Mouse (Mus musculus): ENCODE results near the gene Gm2832.
"Not testable (repeated sequence)": the region's sequence is repeated elsewhere in the genome, so short reads cannot be mapped to it uniquely, and the experiment has no call there.

Gene Gm2832

GRCm38 (mm10) chr14:41278505-41278904 lies at the start of gene Gm2832:
Gm2832 (plus strand) TSS chr14:41278805.
- not testable (repeated sequence) for DNase-seq (ENCODE audit: low read depth)

GRCm38 (mm10) chr14:41263296-41263695 lies 15.3 kb upstream of the Gm2832 start:
- DNase-seq (ENCODE audit: low read depth) = not testable (repeated sequence)

GRCm38 (mm10) chr14:41263853-41264755 lies 14.5 kb upstream of the Gm2832 start:
- DNase-seq (ENCODE audit: low read depth) = not testable (repeated sequence)

- not testable (repeated sequence) for DNase-seq (ENCODE audit: low read depth)
These were observed 13.6 kb upstream of the Gm2832 start for GRCm38 (mm10) chr14:41264756-41265566.

- not testable (repeated sequence) for DNase-seq (ENCODE audit: low read depth)
These were observed 7.4 kb downstream of the Gm2832 start for GRCm38 (mm10) chr14:41285965-41286364.

Measured in c-Kit-positive CD71-positive TER-119-negative erythroid progenitor cells, embryonic 14.5 days (primary cell).